ENCODE assay signal across 17 mouse cellular contexts in genomic region chr8:12635366-12635765, GRCm38 (mm10).
"Had no signal": no experiment of that assay in that cellular context is flagged by ENCODE, and none has a peak within 500 bp of the region (broad histone marks: within the 10 kb centered on the region; RNA-seq: fewer than 3 reads in every experiment).

No protein-coding gene starts in this region.

- H3K9ac ChIP-seq: limb, embryonic 12.5 days; liver, embryonic 13.5 days; liver, postnatal 0 days; lung, embryonic 15.5 days; midbrain, embryonic 15.5 days; neural tube, embryonic 12.5 days had no signal

- H3K4me1 ChIP-seq: limb, embryonic 12.5 days; liver, embryonic 13.5 days; lung, embryonic 15.5 days; midbrain, embryonic 15.5 days; neural tube, embryonic 12.5 days had no signal

- H3K4me3 ChIP-seq: left cerebral cortex, adult 2 months; limb, embryonic 12.5 days; liver, embryonic 13.5 days; lung, embryonic 15.5 days; midbrain, embryonic 15.5 days; neural tube, embryonic 12.5 days had no signal

- ATAC-seq: liver, postnatal 0 days; midbrain, embryonic 15.5 days had no signal

- H3K4me2 ChIP-seq: limb, embryonic 12.5 days; liver, embryonic 13.5 days; lung, embryonic 15.5 days; midbrain, embryonic 11.5 days; midbrain, embryonic 15.5 days; neural tube, embryonic 12.5 days had no signal

- H3K27me3 ChIP-seq: limb, embryonic 12.5 days; liver, embryonic 13.5 days; lung, embryonic 15.5 days; megakaryocyte, embryonic 14.5 days; midbrain, embryonic 15.5 days; neural tube, embryonic 12.5 days had no signal

- DNase-seq: kidney, adult 8-10 months; kidney, postnatal 25 days; liver; liver, embryonic 13.5 days; liver, postnatal 0 days; lung, postnatal 14 days; thymus, adult 18-20 months; thymus, postnatal 14 days had no signal

- H3K27ac ChIP-seq: left cerebral cortex, adult 2 months; limb, embryonic 12.5 days; liver, embryonic 13.5 days; lung, embryonic 15.5 days; macrophage; midbrain, embryonic 15.5 days; neural tube, embryonic 12.5 days; stomach, postnatal 0 days had no signal

- H3K9me3 ChIP-seq: limb, embryonic 12.5 days; liver, embryonic 13.5 days; lung, embryonic 15.5 days; megakaryocyte, embryonic 14.5 days; midbrain, embryonic 15.5 days; neural tube, embryonic 12.5 days had no signal
